Mouse (Mus musculus): ENCODE data around the gene Pex11g.

- no peak for TF ChIP-seq EP300 (optimal IDR thresholded peaks at IDR 0.05)
- no peak for TF ChIP-seq CTCF (IDR thresholded peaks at IDR 0.05; ENCODE audit: low read depth)
Measured at GRCm38 (mm10) chr8:3429966-3430365, 37.5 kb downstream of the Pex11g start.

Data from stomach, postnatal 0 days (tissue).